Mouse (Mus musculus) MEL (cell line): Measurements from ENCODE around the gene Tmem200a.

Experiments used
- CHD1 ChIP-seq: IDR thresholded peaks from 2 replicates; pipeline ENCODE4 v1.6.1; 2012; ENCODE audit warnings: low read depth, mild to moderate bottlenecking, inconsistent platforms, low read length, improper control_type of control experiment
- CHD2 ChIP-seq: IDR thresholded peaks from 2 replicates; pipeline ENCODE4 v1.6.1; 2011; ENCODE audit warnings: low read length, improper control_type of control experiment
- CTCF ChIP-seq, 3 experiments: IDR thresholded peaks in 2 of 3; conservative IDR thresholded peaks in 1 of 3; 2 replicates each; pipeline ENCODE4 v1.5.1; 2011 to 2012; ENCODE audit warnings: low read length in 3 of 3, low read depth in 2 of 3, mild to moderate bottlenecking in 2 of 3, improper control_type of control experiment in 1 of 3, inconsistent platforms in 1 of 3, mixed read lengths in 1 of 3, moderate library complexity in 1 of 3; ENCODE audit not compliant: control insufficient read depth in 1 of 3, insufficient read depth in 1 of 3, poor library complexity in 1 of 3, severe bottlenecking in 1 of 3
- E2F4 ChIP-seq: IDR thresholded peaks from 2 replicates; pipeline ENCODE4 v1.6.1; 2011; ENCODE audit warnings: low read depth, low read length, improper control_type of control experiment, borderline replicate concordance
- HCFC1 ChIP-seq: IDR thresholded peaks from 2 replicates; pipeline ENCODE4 v1.6.1; 2012; ENCODE audit warnings: low read depth, mild to moderate bottlenecking, inconsistent platforms, low read length, improper control_type of control experiment, moderate library complexity
- MAFK ChIP-seq: IDR thresholded peaks from 2 replicates; pipeline ENCODE4 v1.6.1; 2011; ENCODE audit warnings: low read depth, mild to moderate bottlenecking, low read length, improper control_type of control experiment, borderline replicate concordance
- MAX ChIP-seq: IDR thresholded peaks from 2 replicates; pipeline ENCODE4 v1.6.1; 2011; ENCODE audit warnings: low read length, improper control_type of control experiment
- MEF2A ChIP-seq: IDR thresholded peaks from 2 replicates; pipeline ENCODE4 v1.6.1; 2014; ENCODE audit warnings: low read depth, mild to moderate bottlenecking, inconsistent platforms, low read length, improper control_type of control experiment; ENCODE audit not compliant: poor library complexity, insufficient replicate concordance, severe bottlenecking; ENCODE audit errors: extremely low read depth
- POLR2A ChIP-seq, 2 experiments: IDR thresholded peaks; 2 replicates each; pipeline ENCODE4 v1.6.1; 2011 to 2012; ENCODE audit warnings: low read length in 2 of 2, mild to moderate bottlenecking in 2 of 2, control low read depth in 1 of 2, improper control_type of control experiment in 1 of 2, low read depth in 1 of 2, moderate library complexity in 1 of 2; ENCODE audit not compliant: control insufficient read depth in 1 of 2, insufficient read depth in 1 of 2, poor library complexity in 1 of 2
- POLR2AphosphoS2 ChIP-seq: IDR thresholded peaks from 2 replicates; pipeline ENCODE4 v1.6.1; 2011; ENCODE audit warnings: low read length, improper control_type of control experiment
- RCOR1 ChIP-seq: IDR thresholded peaks from 2 replicates; pipeline ENCODE4 v1.6.1; 2012; ENCODE audit warnings: low read depth, mild to moderate bottlenecking, inconsistent platforms, low read length, improper control_type of control experiment
- SIN3A ChIP-seq: IDR thresholded peaks from 2 replicates; pipeline ENCODE4 v1.6.1; 2012; ENCODE audit warnings: low read length, improper control_type of control experiment, inconsistent platforms
- USF1 ChIP-seq: IDR thresholded peaks from 2 replicates; pipeline ENCODE4 v1.6.1; 2014; ENCODE audit warnings: low read depth, mild to moderate bottlenecking, inconsistent platforms, low read length, improper control_type of control experiment, moderate library complexity

DNA sequence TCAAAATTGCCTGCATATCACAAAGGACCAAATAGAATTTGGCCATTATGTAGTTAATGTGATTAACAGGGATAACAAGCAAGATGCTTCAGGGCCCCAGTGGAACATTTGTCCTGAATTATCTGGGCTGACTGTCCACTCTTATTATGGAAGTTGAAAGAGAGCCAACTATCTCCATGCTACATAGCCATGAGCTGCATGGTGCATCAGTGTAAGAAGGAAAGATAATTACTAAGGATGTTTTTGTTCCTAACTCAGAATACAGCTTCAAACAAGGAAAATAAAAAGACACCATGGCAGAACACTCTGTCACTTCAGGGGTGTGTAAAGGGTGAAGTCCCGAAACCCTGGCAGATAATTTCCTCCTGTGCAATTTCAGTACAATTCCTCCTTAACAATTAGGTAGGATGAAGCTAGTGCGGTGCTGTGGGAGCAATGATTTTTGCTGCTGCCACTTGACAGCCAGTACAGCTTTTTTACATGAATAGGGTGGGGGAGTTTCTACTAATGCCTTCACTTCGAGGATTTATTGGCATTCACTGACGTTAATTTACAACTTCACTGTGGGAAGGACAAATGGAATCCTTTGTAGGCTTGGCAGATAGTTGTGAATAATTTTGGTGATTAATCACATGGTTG is 158.1 kb downstream of the Tmem200a start:
- TF ChIP-seq POLR2A (IDR thresholded peaks at IDR 0.05; ENCODE audit: control insufficient read depth in 1 of 2, insufficient read depth in 1 of 2, low read depth in 1 of 2, low read length in 2 of 2, poor library complexity in 1 of 2): no peak
- TF ChIP-seq RCOR1: no peak
- no peak for TF ChIP-seq MAFK
- TF ChIP-seq USF1: no peak
- TF ChIP-seq CHD2: no peak
- TF ChIP-seq CTCF (IDR thresholded peaks at IDR 0.05 in 2 of 3, conservative IDR thresholded peaks at IDR 0.05 in 1 of 3; ENCODE audit: control insufficient read depth in 1 of 3, insufficient read depth in 1 of 3, low read depth in 2 of 3, low read length in 3 of 3, poor library complexity in 1 of 3, severe bottlenecking in 1 of 3): no peak
- no peak for TF ChIP-seq CHD1
- no peak for TF ChIP-seq SIN3A
- no peak for TF ChIP-seq MAX
- no peak for TF ChIP-seq E2F4
- TF ChIP-seq POLR2AphosphoS2: no peak
- no peak for TF ChIP-seq MEF2A
- no peak for TF ChIP-seq HCFC1
